Mouse (Mus musculus): ENCODE measurements at regions not wholly inside any gene's neighbourhood (a gene's known extent, or its start where the extent isn't known, plus 50 kb on each side); places are given as distances from the start of the nearest gene placed in this dataset.

GRCm38 (mm10) chr2:117801946-117802600 is 309.6 kb upstream of the Thbs1 start:
- H3K4me1 ChIP-seq (ENCODE audit: control insufficient read depth): no peaks in the 10 kb centered on the region
- no peaks in the 10 kb centered on the region for H3K9me3 ChIP-seq (ENCODE audit: control insufficient read depth, low read length)
- H3K4me3 ChIP-seq (replicated peaks): no peak overlapping the region
- no peak for TF ChIP-seq TAL1 (IDR thresholded peaks at IDR 0.05; ENCODE audit: low read length)
- no peak for TF ChIP-seq GATA1 (IDR thresholded peaks at IDR 0.05; ENCODE audit: low read length)
- no peaks in the 10 kb centered on the region for H3K27me3 ChIP-seq (ENCODE audit: control insufficient read depth)
- no peaks in the 10 kb centered on the region for H3K36me3 ChIP-seq (ENCODE audit: control insufficient read depth)

GRCm38 (mm10) chr2:117802686-117803085 is 309.0 kb upstream of the Thbs1 start:
- no peak overlapping the region for H3K4me3 ChIP-seq (replicated peaks)
- no peaks in the 10 kb centered on the region for H3K4me1 ChIP-seq (ENCODE audit: control insufficient read depth)
- H3K9me3 ChIP-seq (ENCODE audit: control insufficient read depth, low read length): no peaks in the 10 kb centered on the region
- H3K36me3 ChIP-seq (ENCODE audit: control insufficient read depth): no peaks in the 10 kb centered on the region
- H3K27me3 ChIP-seq (ENCODE audit: control insufficient read depth): no peaks in the 10 kb centered on the region
- TF ChIP-seq GATA1 (IDR thresholded peaks at IDR 0.05; ENCODE audit: low read length): no peak

GRCm38 (mm10) chr2:117804686-117805085 is 307.0 kb upstream of the Thbs1 start:
- Histone ChIP-seq H3K4me3 (replicated peaks) (no peak overlapping the region), H3K9me3 (ENCODE audit: control insufficient read depth, low read length) (no peaks in the 10 kb centered on the region), H3K4me1 (ENCODE audit: control insufficient read depth) (no peaks in the 10 kb centered on the region), H3K36me3 (ENCODE audit: control insufficient read depth) (no peaks in the 10 kb centered on the region), H3K27me3 (ENCODE audit: control insufficient read depth) (no peaks in the 10 kb centered on the region)
- no peak for TF ChIP-seq GATA1 (IDR thresholded peaks at IDR 0.05; ENCODE audit: low read length)
- no peak for TF ChIP-seq TAL1 (IDR thresholded peaks at IDR 0.05; ENCODE audit: low read length)

- Histone ChIP-seq H3K4me3 (replicated peaks) (no peak overlapping the region), H3K36me3 (ENCODE audit: control insufficient read depth) (no peaks in the 10 kb centered on the region), H3K27me3 (ENCODE audit: control insufficient read depth) (no peaks in the 10 kb centered on the region), H3K4me1 (ENCODE audit: control insufficient read depth) (no peaks in the 10 kb centered on the region), H3K9me3 (ENCODE audit: control insufficient read depth, low read length) (no peaks in the 10 kb centered on the region)
- TF ChIP-seq GATA1 (IDR thresholded peaks at IDR 0.05; ENCODE audit: low read length) (no peak), TAL1 (IDR thresholded peaks at IDR 0.05; ENCODE audit: low read length) (no peak)
Observed at GRCm38 (mm10) chr2:117807121-117807520, 304.6 kb upstream of the Thbs1 start.

GRCm38 (mm10) chr2:117811506-117811905 is 300.2 kb upstream of the Thbs1 start:
- H3K4me1 ChIP-seq (ENCODE audit: control insufficient read depth): no peaks in the 10 kb centered on the region
- H3K4me3 ChIP-seq (replicated peaks): no peak overlapping the region
- H3K36me3 ChIP-seq (ENCODE audit: control insufficient read depth): no peaks in the 10 kb centered on the region
- H3K27me3 ChIP-seq (ENCODE audit: control insufficient read depth): no peaks in the 10 kb centered on the region
- TF ChIP-seq TAL1 (IDR thresholded peaks at IDR 0.05; ENCODE audit: low read length) (no peak), GATA1 (IDR thresholded peaks at IDR 0.05; ENCODE audit: low read length) (no peak)
- H3K9me3 ChIP-seq (ENCODE audit: control insufficient read depth, low read length): no peaks in the 10 kb centered on the region

GRCm38 (mm10) chr2:117811931-117812330 is 299.7 kb upstream of the Thbs1 start:
- TF ChIP-seq TAL1 (IDR thresholded peaks at IDR 0.05; ENCODE audit: low read length) (no peak), GATA1 (IDR thresholded peaks at IDR 0.05; ENCODE audit: low read length) (no peak)

GRCm38 (mm10) chr2:117819701-117820225 is 291.9 kb upstream of the Thbs1 start:
- Histone ChIP-seq H3K27me3 (ENCODE audit: control insufficient read depth) (no peaks in the 10 kb centered on the region), H3K4me1 (ENCODE audit: control insufficient read depth) (no peaks in the 10 kb centered on the region), H3K4me3 (replicated peaks) (no peak overlapping the region), H3K9me3 (ENCODE audit: control insufficient read depth, low read length) (no peaks in the 10 kb centered on the region), H3K36me3 (ENCODE audit: control insufficient read depth) (no peaks in the 10 kb centered on the region)
- TF ChIP-seq GATA1 (IDR thresholded peaks at IDR 0.05; ENCODE audit: low read length) (no peak), TAL1 (IDR thresholded peaks at IDR 0.05; ENCODE audit: low read length) (no peak)

More at GRCm38 (mm10) chr2:117811931-117812330, 299.7 kb upstream of the Thbs1 start:
- Histone ChIP-seq H3K9me3 (ENCODE audit: control insufficient read depth, low read length) (no peaks in the 10 kb centered on the region), H3K4me1 (ENCODE audit: control insufficient read depth) (no peaks in the 10 kb centered on the region), H3K4me3 (replicated peaks) (no peak overlapping the region), H3K27me3 (ENCODE audit: control insufficient read depth) (no peaks in the 10 kb centered on the region), H3K36me3 (ENCODE audit: control insufficient read depth) (no peaks in the 10 kb centered on the region)

GRCm38 (mm10) chr2:117820708-117821107 is 291.0 kb upstream of the Thbs1 start:
- no peak for TF ChIP-seq TAL1 (IDR thresholded peaks at IDR 0.05; ENCODE audit: low read length)
- TF ChIP-seq GATA1 (IDR thresholded peaks at IDR 0.05; ENCODE audit: low read length): no peak
- Histone ChIP-seq H3K4me3 (replicated peaks) (no peak overlapping the region), H3K27me3 (ENCODE audit: control insufficient read depth) (no peaks in the 10 kb centered on the region), H3K4me1 (ENCODE audit: control insufficient read depth) (no peaks in the 10 kb centered on the region), H3K36me3 (ENCODE audit: control insufficient read depth) (no peaks in the 10 kb centered on the region), H3K9me3 (ENCODE audit: control insufficient read depth, low read length) (no peaks in the 10 kb centered on the region)

- no peak for TF ChIP-seq GATA1 (IDR thresholded peaks at IDR 0.05; ENCODE audit: low read length)
- TF ChIP-seq TAL1 (IDR thresholded peaks at IDR 0.05; ENCODE audit: low read length): no peak
- no peaks in the 10 kb centered on the region for H3K27me3 ChIP-seq (ENCODE audit: control insufficient read depth)
- H3K4me1 ChIP-seq (ENCODE audit: control insufficient read depth): no peaks in the 10 kb centered on the region
- H3K9me3 ChIP-seq (ENCODE audit: control insufficient read depth, low read length): no peaks in the 10 kb centered on the region; the same call in 1 of the 2 replicates
- no peak overlapping the region for H3K4me3 ChIP-seq (replicated peaks)
- H3K36me3 ChIP-seq (ENCODE audit: control insufficient read depth): no peaks in the 10 kb centered on the region
Observed at GRCm38 (mm10) chr2:117825088-117825487, 286.6 kb upstream of the Thbs1 start.

Data from erythroblast, embryonic 14.5 days (primary cell).